Mouse (Mus musculus) liver, postnatal 0 days (tissue): ENCODE data around the gene Gm20517.

Source experiments
- CTCF ChIP-seq: sonication (generic); IDR thresholded peaks from 2 replicates; pipeline ENCODE4 v1.5.1; 2016; ENCODE audit warnings: antibody characterized with exemption, low read depth
- EP300 ChIP-seq: IDR thresholded peaks from 2 replicates; pipeline ENCODE4 v1.6.1; 2016; ENCODE audit warnings: antibody characterized with exemption, low read depth, mild to moderate bottlenecking

DNA sequence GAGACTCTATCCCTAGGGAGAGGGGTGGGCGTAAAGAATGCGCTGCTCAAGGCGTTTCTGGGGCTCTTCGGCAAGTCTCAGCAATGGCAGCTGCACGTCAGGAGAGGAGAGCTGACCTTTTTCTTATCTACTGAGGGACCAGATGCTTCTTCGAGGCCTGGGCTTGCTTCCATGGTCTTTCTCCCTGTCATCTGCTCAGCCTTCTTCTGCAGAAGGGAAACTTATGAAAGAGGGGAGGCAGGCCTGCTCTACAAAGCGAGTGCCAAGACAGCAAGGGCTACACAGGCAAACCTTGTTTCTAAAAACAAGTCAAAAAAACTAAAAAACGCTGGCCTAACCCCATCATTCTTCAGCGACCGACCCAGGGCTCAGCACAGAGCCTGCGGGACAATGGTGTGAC, 36.6 kb upstream of the Gm20517 start:
- TF ChIP-seq CTCF (no peak), EP300 (no peak)
